Mouse (Mus musculus) layer of hippocampus, adult 18-20 months (tissue): Measurements from ENCODE around the gene Stk32b. TPM values are rescaled to one million over a fixed set of nuclear protein-coding genes. Genes with fewer than 3 reads are reported as not detected.

Experiments used
- DNase-seq, 2 experiments: peaks; one replicate each; pipeline ENCODE4 v3.0.0; 2022; ENCODE audit warnings: low spot score in 2 of 2
- long read RNA-seq: library from polyadenylated mRNA; stranded (forward); transcript quantifications from one replicate; pipeline ENCODE4 v2.0.0, GENCODE M21; 2021
- total RNA-seq, 2 experiments: library from RNA; stranded (reverse); gene quantifications; 2 replicates each; pipeline ENCODE4 v1.2.3; 2021

Gene Stk32b
- total RNA-seq, result 1 to 10 TPM; 5.0 to 6.9 TPM
- long read RNA-seq, partial matches to known transcripts, result 1 of 4 reads
- long read RNA-seq, other reads (novel, unspliced or antisense), result 0 of 4 reads

GRCm38 (mm10) chr5:37716505-37717372 is at the start of gene Stk32b:
Gene Stk32b, minus strand, starts transcription at chr5:37717171.
- peak; percentile 14 to 41 for DNase-seq

GRCm38 (mm10) chr5:37765851-37766250 is 48.9 kb upstream of the Stk32b start:
- DNase-seq, result no peak

- no peak for DNase-seq
Observed at GRCm38 (mm10) chr5:37762046-37762445, 45.1 kb upstream of the Stk32b start.

- no peak for DNase-seq
Observed at GRCm38 (mm10) chr5:37753366-37753765, 36.4 kb upstream of the Stk32b start.

GRCm38 (mm10) chr5:37752027-37752967 is 35.3 kb upstream of the Stk32b start:
- peak; percentile 77 to 87 for DNase-seq

GRCm38 (mm10) chr5:37743889-37744707 is 27.1 kb upstream of the Stk32b start:
- DNase-seq, result no peak

- peak in 1 of 2 experiments; percentile 22 for DNase-seq
Observed at GRCm38 (mm10) chr5:37736213-37736612, 19.2 kb upstream of the Stk32b start.

- DNase-seq, result no peak
Observed at GRCm38 (mm10) chr5:37735224-37735623, 18.3 kb upstream of the Stk32b start, which contains the start of gene Cytl1. Gene Cytl1, plus strand, starts transcription at chr5:37735519.

- DNase-seq, result no peak
Observed at GRCm38 (mm10) chr5:37730781-37731180, 13.8 kb upstream of the Stk32b start.

GRCm38 (mm10) chr5:37725220-37725886 is 8.4 kb upstream of the Stk32b start:
- DNase-seq, result no peak

- peak in 1 of 2 experiments; percentile 8 for DNase-seq
Observed at GRCm38 (mm10) chr5:37720670-37721069, 3.7 kb upstream of the Stk32b start.

- peak; percentile 29 to 71 for DNase-seq
Observed at GRCm38 (mm10) chr5:37717384-37717963, 503 bp upstream of the Stk32b start.

GRCm38 (mm10) chr5:37709257-37709904 is 7.6 kb downstream of the Stk32b start:
- no peak for DNase-seq

GRCm38 (mm10) chr5:37708124-37708523 is 8.8 kb downstream of the Stk32b start:
- DNase-seq, result no peak

- no peak for DNase-seq
Observed at GRCm38 (mm10) chr5:37704962-37705361, 12.0 kb downstream of the Stk32b start.

- DNase-seq, result peak in 1 of 2 experiments; percentile 14
Observed at GRCm38 (mm10) chr5:37699757-37700156, 17.2 kb downstream of the Stk32b start.

GRCm38 (mm10) chr5:37697286-37697685 is 19.7 kb downstream of the Stk32b start:
- DNase-seq, result peak; percentile 48 to 68

- DNase-seq, result no peak
Observed at GRCm38 (mm10) chr5:37695773-37696172, 21.2 kb downstream of the Stk32b start.

- DNase-seq, result no peak
Observed at GRCm38 (mm10) chr5:37692759-37693158, 24.2 kb downstream of the Stk32b start.
